Mouse (Mus musculus) gastrocnemius, adult 2 months (tissue): ENCODE results near the gene Gm2832. TPM values are rescaled to one million over a fixed set of nuclear protein-coding genes. Genes with fewer than 3 reads are reported as not detected.
"Not testable (repeated sequence)": the region's sequence is repeated elsewhere in the genome, so short reads cannot be mapped to it uniquely, and the experiment has no call there.

ENCODE experiments used
- DNase-seq: peaks from one replicate; pipeline ENCODE4 v3.0.0; 2022
- H3K27ac ChIP-seq: fragments of 200-600 bp; 2 replicates; pipeline ENCODE4 v1.8.1; 2022; ENCODE audit warnings: mild to moderate bottlenecking
- H3K4me3 ChIP-seq: fragments of 200-600 bp; 2 replicates; pipeline ENCODE4 v1.8.1; 2022; ENCODE audit warnings: mild to moderate bottlenecking, moderate library complexity
- CTCF ChIP-seq: fragments of 200-600 bp; IDR thresholded peaks from 2 replicates; pipeline ENCODE4 v1.8.1; 2022; ENCODE audit warnings: antibody characterized with exemption, mild to moderate bottlenecking, moderate library complexity
- intact Hi-C: fragments of 180-260 bp; cut with DNase I; formaldehyde crosslinking; loops from one replicate; pipeline ENCODE4 v1.15.1; 2025
- long read RNA-seq, 2 experiments: library from polyadenylated mRNA; stranded (forward); transcript quantifications; one replicate each; pipeline ENCODE4 v2.0.0; 2021
- total RNA-seq, 2 experiments: library from RNA; stranded (reverse); gene quantifications; 2 replicates each; pipeline ENCODE4 v1.2.3; 2021

The Gm2832 gene
- total RNA-seq = not detected
- long read RNA-seq, experiment 1 = 0 reads
- long read RNA-seq, experiment 2 = 0 reads

- intact Hi-C loops, DNase-seq, H3K4me3 ChIP-seq, H3K27ac ChIP-seq: not testable (repeated sequence)
These were observed at the start of gene Gm2832 for GRCm38 (mm10) chr14:41278505-41278904. TSS of gene Gm2832 (plus strand) at chr14:41278805.

DNA sequence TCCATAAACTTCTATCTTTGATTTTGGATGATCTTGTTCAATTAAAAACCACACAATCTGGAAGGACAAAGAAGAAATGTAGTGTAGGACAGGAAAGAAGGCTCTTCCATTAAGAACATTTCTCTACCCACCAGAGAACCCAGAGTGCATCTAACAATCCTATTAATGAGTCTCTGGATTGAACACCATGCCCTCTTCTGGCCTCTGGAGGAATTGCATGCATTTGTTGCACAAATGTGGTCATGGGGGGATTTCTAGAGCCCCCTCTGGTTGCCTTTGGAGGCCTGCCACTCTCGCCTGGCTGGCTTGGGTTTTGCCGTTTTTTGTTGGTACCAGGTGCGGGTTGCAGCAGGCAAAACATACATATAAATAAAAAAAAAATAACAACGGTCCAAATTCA is 15.3 kb upstream of the Gm2832 start:
- H3K27ac ChIP-seq, intact Hi-C loops, H3K4me3 ChIP-seq, DNase-seq: not testable (repeated sequence)
- peak; percentile 3; the same call in 1 of the 2 replicates for TF ChIP-seq CTCF

- H3K27ac ChIP-seq, intact Hi-C loops: not testable (repeated sequence)
- peak; percentile 15 for DNase-seq
- peak overlapping the region; percentile 37; the same call in 1 of the 2 replicates for H3K4me3 ChIP-seq
These were observed 14.5 kb upstream of the Gm2832 start for GRCm38 (mm10) chr14:41263853-41264755.

GRCm38 (mm10) chr14:41264756-41265566 is 13.6 kb upstream of the Gm2832 start:
- peak; percentile 15 for DNase-seq
- intact Hi-C loops, H3K27ac ChIP-seq: not testable (repeated sequence)
- peak overlapping the region; percentile 37; the same call in 1 of the 2 replicates for H3K4me3 ChIP-seq

DNA sequence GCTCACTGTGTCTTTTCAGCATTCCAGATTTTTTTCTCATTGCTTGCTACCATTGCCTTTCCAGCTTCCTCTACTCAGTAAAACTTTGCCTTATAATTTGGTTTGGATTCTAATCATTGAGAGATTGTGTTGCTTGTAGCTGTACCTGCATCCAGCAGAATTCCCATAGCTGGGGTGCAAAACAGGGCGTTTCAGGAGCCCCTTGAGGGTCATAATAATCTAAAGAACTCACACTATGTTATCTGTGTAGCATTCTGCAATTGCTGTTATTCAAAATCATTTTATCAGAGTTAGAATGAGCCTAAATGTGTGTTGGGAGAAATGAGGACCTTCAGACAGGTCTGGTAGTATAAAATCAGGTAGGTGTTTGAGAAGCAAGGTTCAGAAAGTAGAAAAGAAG is 7.4 kb downstream of the Gm2832 start:
- H3K4me3 ChIP-seq, intact Hi-C loops, H3K27ac ChIP-seq, DNase-seq: not testable (repeated sequence)

Other genes starting within 250 kb of the Gm2832 start
- gene Dydc2, start 209.6 kb upstream of the Gm2832 start, total RNA-seq = not detected
- not detected for gene Dydc1, start 205.9 kb upstream of the Gm2832 start, total RNA-seq
- gene Mat1a, start 173.8 kb upstream of the Gm2832 start, total RNA-seq = not detected
- gene Sftpa1, start 147.0 kb upstream of the Gm2832 start, total RNA-seq = not detected
- not detected for gene Mbl1, start 127.3 kb upstream of the Gm2832 start, total RNA-seq
- gene Sftpd, start 93.7 kb upstream of the Gm2832 start, total RNA-seq = not detected
- gene Gm5798, start 69.8 kb downstream of the Gm2832 start, total RNA-seq = not detected
- not detected for gene Gm7945, start 107.6 kb downstream of the Gm2832 start, total RNA-seq
- gene Gm6482, start 129.5 kb downstream of the Gm2832 start, total RNA-seq = not detected
- gene Gm7954, start 174.7 kb downstream of the Gm2832 start, total RNA-seq = not detected
- gene Gm3486, start 210.7 kb downstream of the Gm2832 start, total RNA-seq = not detected